Mouse (Mus musculus) forebrain, embryonic 12.5 days (tissue): ENCODE results near the gene Calm3. TPM values are rescaled to one million over a fixed set of nuclear protein-coding genes. Genes with fewer than 3 reads are reported as not detected.
A peak's percentile ranks its signal among the peaks of the same experiment; 100 is the strongest.

Experiments used
- ATAC-seq: fragments of 200-750 bp; cut with Nextera tagmentation; 2 replicates; pipeline ENCODE4 v1.8.0; 2017; ENCODE audit warnings: moderate TSS enrichment; ENCODE audit not compliant: low FRiP score
- H3K27ac ChIP-seq: fragments of 300-500 bp; sonication (generic); 2 replicates; pipeline ENCODE4 v1.5.1; 2016; ENCODE audit warnings: mild to moderate bottlenecking
- H3K27me3 ChIP-seq: fragments of 300-500 bp; sonication (generic); 2 replicates; pipeline ENCODE4 v1.6.1; 2016; ENCODE audit warnings: mild to moderate bottlenecking
- H3K36me3 ChIP-seq: fragments of 300-500 bp; sonication (generic); replicated peaks from 2 replicates; pipeline ENCODE4 v1.6.1; 2016; ENCODE audit warnings: mild to moderate bottlenecking
- H3K4me1 ChIP-seq: fragments of 300-500 bp; sonication (generic); 2 replicates; pipeline ENCODE4 v1.6.1; 2016
- H3K4me2 ChIP-seq: fragments of 300-500 bp; sonication (generic); 2 replicates; pipeline ENCODE4 v1.6.1; 2016; ENCODE audit warnings: mild to moderate bottlenecking, moderate library complexity
- H3K4me3 ChIP-seq: fragments of 300-500 bp; sonication (generic); replicated peaks from 2 replicates; pipeline ENCODE4 v1.5.1; 2016; ENCODE audit warnings: mild to moderate bottlenecking
- H3K9ac ChIP-seq: fragments of 300-500 bp; sonication (generic); 2 replicates; pipeline ENCODE4 v1.6.1; 2016; ENCODE audit warnings: mild to moderate bottlenecking
- H3K9me3 ChIP-seq: fragments of 300-500 bp; sonication (generic); 2 replicates; pipeline ENCODE4 v1.6.1; 2016
- WGBS: fragments of 180-500 bp; shearing (Covaris S2); methylation state at CpG from one replicate; pipeline ENCODE4 v1.1.7; 2016; 5-methylcytosine and 5-hydroxymethylcytosine counted together
- polyA plus RNA-seq: library from polyadenylated mRNA; unstranded; fragments of >200 nt; fragmentation: Nextera tagmentation; extraction: Ambion mirVana; gene quantifications from 2 replicates; pipeline ENCODE4 v1.2.1, GENCODE M21; 2016

The Calm3 gene
- polyA plus RNA-seq, 1 experiment from 2014 or later = 234 TPM

DNA sequence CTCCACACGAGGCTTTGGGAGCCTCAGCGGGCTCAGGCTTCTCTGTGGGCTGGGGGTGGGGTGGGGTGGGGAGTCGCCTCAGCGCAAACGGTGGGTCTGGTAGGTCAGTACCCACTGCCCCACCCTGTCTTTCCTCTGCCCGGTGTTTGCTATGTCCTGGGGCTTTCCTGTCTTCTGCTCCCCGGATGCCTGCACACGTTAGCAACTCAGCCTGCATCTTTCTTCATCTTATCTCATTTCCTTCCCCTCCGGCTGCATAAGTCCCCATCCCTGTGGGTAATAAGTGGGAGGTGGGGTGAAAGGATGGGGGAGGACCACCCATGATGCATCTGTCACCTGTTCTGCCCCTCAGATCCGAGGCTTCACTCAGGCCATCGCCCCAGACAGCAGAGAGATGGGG lies 15.5 kb downstream of the Calm3 start:
- no peaks in the 10 kb centered on the region for H3K27me3 ChIP-seq
- no peak overlapping the region for H3K27ac ChIP-seq
- peaks cover 19% of the 10 kb centered on the region for H3K4me1 ChIP-seq
- no peak for ATAC-seq
- H3K4me3 ChIP-seq = no peak overlapping the region
- no peaks in the 10 kb centered on the region for H3K36me3 ChIP-seq
- H3K4me2 ChIP-seq = no peak overlapping the region
- WGBS = 62% methylated on average over 11 of the region's 11 CpGs
- no peaks in the 10 kb centered on the region for H3K9me3 ChIP-seq
- no peak overlapping the region for H3K9ac ChIP-seq

DNA sequence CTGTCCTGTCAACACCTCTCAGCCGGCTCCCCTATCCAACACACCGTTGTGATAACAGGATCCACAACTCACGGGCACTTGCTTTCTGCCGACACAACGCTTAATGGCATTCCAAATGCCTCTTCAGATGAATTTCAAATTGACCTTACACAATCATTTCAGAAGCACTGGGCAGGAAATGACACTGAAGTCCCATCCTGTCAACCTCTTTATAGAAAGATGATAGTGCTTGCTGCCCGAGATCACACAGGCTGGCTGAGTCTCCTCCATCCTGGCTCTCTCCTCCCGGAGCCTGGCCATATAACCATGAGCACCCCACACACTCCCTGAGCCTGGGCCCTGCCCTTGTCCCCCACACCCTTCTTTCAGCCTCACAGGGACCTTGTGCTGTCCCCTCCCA lies 16.1 kb downstream of the Calm3 start:
- no peaks in the 10 kb centered on the region for H3K27me3 ChIP-seq
- H3K4me3 ChIP-seq = no peak overlapping the region
- peaks cover 19% of the 10 kb centered on the region for H3K4me1 ChIP-seq
- no peak overlapping the region for H3K4me2 ChIP-seq
- no peaks in the 10 kb centered on the region for H3K9me3 ChIP-seq
- H3K9ac ChIP-seq = no peak overlapping the region
- no peak for ATAC-seq
- H3K27ac ChIP-seq = no peak overlapping the region
- no peaks in the 10 kb centered on the region for H3K36me3 ChIP-seq
- WGBS = 78% methylated on average over 7 of the region's 7 CpGs

DNA sequence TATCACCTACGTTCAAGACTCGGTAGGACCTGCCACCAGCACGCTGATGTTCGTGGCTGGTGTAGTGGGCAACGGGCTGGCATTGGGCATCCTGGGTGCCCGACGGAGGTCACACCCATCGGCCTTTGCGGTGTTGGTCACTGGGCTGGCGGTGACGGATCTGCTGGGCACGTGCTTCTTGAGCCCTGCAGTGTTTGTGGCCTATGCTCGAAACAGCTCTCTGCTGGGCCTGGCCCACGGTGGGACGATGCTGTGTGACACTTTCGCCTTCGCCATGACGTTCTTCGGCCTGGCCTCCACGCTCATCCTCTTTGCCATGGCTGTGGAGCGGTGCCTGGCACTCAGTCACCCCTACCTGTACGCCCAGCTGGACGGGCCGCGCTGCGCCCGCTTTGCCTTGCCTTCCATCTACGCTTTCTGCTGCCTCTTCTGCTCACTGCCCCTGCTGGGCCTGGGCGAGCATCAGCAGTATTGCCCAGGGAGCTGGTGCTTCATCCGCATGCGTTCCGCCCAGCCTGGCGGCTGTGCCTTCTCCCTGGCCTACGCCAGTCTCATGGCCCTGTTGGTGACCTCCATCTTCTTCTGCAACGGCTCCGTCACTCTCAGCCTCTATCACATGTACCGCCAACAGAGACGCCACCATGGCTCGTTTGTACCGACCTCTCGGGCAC lies 16.9 kb downstream of the Calm3 start:
- Histone ChIP-seq H3K27me3 (no peaks in the 10 kb centered on the region; the same call in 1 of the 2 replicates), H3K27ac (no peak overlapping the region), H3K9me3 (no peaks in the 10 kb centered on the region), H3K4me3 (no peak overlapping the region), H3K4me1 (peaks cover 19% of the 10 kb centered on the region), H3K4me2 (no peak overlapping the region), H3K36me3 (no peaks in the 10 kb centered on the region), H3K9ac (no peak overlapping the region)
- no peak for ATAC-seq
- WGBS = 95% methylated on average over 41 of the region's 41 CpGs

DNA sequence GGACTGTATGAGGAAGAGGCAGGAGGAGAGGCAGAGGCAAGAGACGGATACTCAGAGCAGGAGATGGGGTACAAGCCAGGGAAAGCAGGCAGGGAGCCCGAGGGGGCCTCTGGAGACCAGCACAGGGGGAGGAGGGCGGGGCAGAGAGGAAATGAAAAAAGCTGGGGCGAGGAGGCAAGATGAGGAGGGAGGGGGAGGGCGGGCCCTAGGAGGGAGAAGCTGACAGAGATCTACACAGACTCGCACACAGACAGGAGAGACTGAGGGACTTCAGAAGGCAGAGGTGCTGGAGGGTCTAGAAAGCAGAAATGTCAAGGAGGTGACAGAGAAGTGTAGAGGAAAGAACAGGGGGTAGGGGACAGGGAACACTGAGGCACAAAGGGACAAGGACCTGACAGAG lies 17.6 kb downstream of the Calm3 start, which contains the start of gene Ptgir:
Gene Ptgir, plus strand, starts transcription at position 210 of the 400 bp plus-strand sequence.
- Histone ChIP-seq H3K27me3 (no peaks in the 10 kb centered on the region; the same call in 1 of the 2 replicates), H3K4me1 (peaks cover 19% of the 10 kb centered on the region), H3K4me2 (no peak within 1 kb of the TSS), H3K9me3 (no peaks in the 10 kb centered on the region), H3K36me3 (no peaks in the 10 kb centered on the region), H3K9ac (no peak within 1 kb of the TSS), H3K27ac (no peak within 1 kb of the TSS), H3K4me3 (no peak within 1 kb of the TSS)
- 12% methylated on average over 6 of the region's 6 CpGs for WGBS
- ATAC-seq = no peak

DNA sequence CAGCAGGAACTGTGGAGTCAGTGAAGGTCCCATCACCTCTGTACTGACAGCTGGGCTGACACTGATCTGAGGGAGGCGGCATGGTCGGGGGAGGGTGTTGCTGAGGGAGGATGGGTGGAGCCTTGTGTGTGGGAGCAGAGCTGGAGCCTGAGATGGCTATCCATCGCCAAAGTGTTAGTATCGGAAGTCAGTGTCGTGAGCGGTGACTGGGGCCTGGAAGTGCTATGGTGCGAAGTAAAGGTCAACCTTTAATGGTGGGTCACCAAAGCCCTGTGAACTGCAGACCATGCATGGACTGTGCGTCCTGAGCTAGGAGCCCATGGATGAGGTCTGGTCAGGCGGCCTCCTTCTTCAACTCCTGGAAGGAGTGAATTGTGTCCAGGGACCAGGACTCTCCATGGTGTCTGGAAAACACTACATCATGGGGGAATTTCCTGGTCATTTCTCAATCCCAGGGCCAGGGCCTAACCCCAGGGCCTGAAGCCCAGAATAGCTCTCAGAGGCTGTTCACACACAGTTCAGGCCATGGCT lies 18.4 kb downstream of the Calm3 start:
- Histone ChIP-seq H3K27me3 (no peaks in the 10 kb centered on the region; the same call in 1 of the 2 replicates), H3K9me3 (no peaks in the 10 kb centered on the region), H3K4me2 (no peak overlapping the region), H3K27ac (no peak overlapping the region), H3K4me3 (no peak overlapping the region), H3K36me3 (no peaks in the 10 kb centered on the region), H3K9ac (no peak overlapping the region), H3K4me1 (peaks cover 22% of the 10 kb centered on the region)
- ATAC-seq = no peak
- WGBS = 62% methylated on average over 9 of the region's 9 CpGs

DNA sequence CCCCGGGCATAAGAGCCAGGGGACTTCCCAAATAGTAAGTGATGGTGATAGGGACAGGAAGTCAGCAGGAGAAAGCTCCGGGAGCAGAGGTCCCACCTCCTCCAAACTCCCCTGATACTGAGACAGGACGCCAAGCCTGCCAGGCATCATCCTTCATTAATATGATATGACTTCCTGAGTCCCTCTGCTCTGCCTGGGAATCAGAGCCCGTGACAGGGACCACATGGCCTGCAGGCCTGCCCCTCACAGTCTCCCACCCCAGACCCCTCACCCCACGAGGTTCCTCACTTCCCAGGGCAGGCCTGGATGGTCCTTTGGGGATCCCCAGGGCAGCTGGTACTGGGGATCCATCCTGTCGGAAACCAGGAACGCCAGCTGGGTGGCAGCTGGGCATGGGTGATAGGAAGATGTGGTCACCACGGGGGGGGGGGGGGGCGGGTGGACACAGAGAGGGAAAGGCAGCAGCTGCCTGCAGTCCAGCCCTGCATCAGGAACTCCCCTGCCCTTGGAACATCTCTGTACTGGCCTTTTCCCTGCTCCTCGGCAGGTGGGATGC lies 19.7 kb downstream of the Calm3 start:
- H3K27ac ChIP-seq = no peak overlapping the region
- peaks cover 32% of the 10 kb centered on the region for H3K4me1 ChIP-seq
- no peaks in the 10 kb centered on the region for H3K36me3 ChIP-seq
- no peaks in the 10 kb centered on the region; the same call in 1 of the 2 replicates for H3K27me3 ChIP-seq
- H3K4me3 ChIP-seq = no peak overlapping the region
- WGBS = 69% methylated on average over 9 of the region's 10 CpGs
- H3K9me3 ChIP-seq = no peaks in the 10 kb centered on the region
- no peak overlapping the region for H3K9ac ChIP-seq
- H3K4me2 ChIP-seq = no peak overlapping the region
- no peak for ATAC-seq

DNA sequence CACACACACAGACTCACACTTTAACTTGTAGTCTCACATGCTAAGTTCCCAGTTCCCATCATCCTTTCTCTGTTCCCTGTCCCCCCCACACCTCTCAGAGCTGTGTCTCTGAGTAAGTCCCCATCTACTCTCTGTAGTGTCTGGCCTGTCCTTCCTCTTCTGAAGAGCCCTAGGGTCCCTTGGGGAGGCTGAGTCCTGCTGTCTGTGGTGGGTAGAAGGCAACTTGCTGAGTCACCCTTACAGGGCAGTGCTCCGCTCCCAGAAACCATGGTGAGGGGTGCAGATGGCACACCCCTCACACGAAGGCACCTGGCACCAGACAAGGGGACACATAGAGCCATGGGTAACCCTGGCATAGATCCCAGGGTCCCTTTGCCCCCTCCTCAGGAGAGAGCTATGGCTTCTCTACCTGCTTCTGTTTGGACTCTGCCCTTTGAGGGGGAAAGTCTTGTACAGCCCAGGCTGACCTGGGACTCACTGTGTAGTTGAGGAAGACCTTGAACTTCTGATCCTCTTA lies 20.4 kb downstream of the Calm3 start:
- Histone ChIP-seq H3K4me2 (no peak overlapping the region), H3K27ac (no peak overlapping the region), H3K4me1 (peaks cover 31% of the 10 kb centered on the region), H3K9ac (no peak overlapping the region), H3K4me3 (no peak overlapping the region), H3K27me3 (no peaks in the 10 kb centered on the region; the same call in 1 of the 2 replicates), H3K9me3 (no peaks in the 10 kb centered on the region), H3K36me3 (no peaks in the 10 kb centered on the region)
- no peak for ATAC-seq
- WGBS = 73% methylated on average over 2 of the region's 2 CpGs

DNA sequence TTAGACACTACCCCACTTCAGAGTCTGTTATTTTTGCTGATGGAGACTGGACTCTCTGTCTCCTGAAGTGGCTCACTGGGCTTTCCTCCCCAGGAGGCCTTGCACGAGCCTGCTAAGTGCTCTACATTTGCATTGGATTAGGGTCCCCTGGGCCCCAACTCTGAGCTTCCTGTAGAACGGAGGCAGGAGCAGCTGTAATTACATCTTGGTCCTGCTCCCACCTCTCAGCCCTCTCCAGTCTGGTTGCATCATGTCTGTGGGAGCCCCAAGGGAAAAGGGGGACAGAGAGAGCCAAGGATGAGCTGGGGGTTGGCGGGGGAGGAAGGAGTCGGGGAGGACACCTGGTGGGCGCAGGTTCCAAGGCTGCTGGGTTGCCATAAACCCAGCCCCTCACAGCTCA lies 23.4 kb downstream of the Calm3 start:
- no peak overlapping the region for H3K4me3 ChIP-seq

DNA sequence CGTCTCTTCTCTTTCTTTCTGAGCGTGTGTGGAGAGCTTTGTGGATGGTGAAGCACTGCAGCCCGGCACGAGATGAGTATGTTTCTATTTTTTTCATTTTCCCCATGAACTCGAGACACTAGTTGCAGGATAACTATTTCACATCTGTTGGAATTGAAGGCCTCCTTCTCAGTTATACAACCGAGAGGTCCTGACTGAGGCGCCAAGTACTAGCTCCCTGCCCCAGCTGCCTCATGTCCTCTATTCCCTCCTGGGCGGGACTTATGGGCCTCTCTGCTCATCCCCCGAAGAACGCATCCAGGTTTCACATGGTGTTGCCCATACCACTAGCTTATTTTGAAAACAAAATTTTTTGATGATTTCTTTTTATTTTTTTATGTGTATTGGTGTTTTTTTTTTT lies 28.4 kb downstream of the Calm3 start:
- Histone ChIP-seq H3K4me2 (peak overlapping the region; percentile 62), H3K27me3 (peaks cover 36% of the 10 kb centered on the region), H3K9me3 (no peaks in the 10 kb centered on the region), H3K4me1 (peaks cover 55% of the 10 kb centered on the region), H3K36me3 (no peaks in the 10 kb centered on the region), H3K4me3 (peak overlapping the region; percentile 28), H3K27ac (no peak overlapping the region), H3K9ac (0 out of 2 replicates have a peak overlapping the region, but pooled peaks have one; percentile 29)
- no peak for ATAC-seq
- WGBS = 32% methylated on average over 10 of the region's 10 CpGs

More for the DNA sequence above, 23.4 kb downstream of the Calm3 start:
- no peak for ATAC-seq
- Histone ChIP-seq H3K27ac (peak overlapping the region; percentile 47), H3K4me2 (no peak overlapping the region), H3K36me3 (no peaks in the 10 kb centered on the region), H3K9me3 (no peaks in the 10 kb centered on the region), H3K9ac (peak overlapping the region; percentile 1; the same call in 1 of the 2 replicates), H3K4me1 (peaks cover 16% of the 10 kb centered on the region), H3K27me3 (no peaks in the 10 kb centered on the region; the same call in 1 of the 2 replicates)
- WGBS = 20% methylated on average over 5 of the region's 5 CpGs

DNA sequence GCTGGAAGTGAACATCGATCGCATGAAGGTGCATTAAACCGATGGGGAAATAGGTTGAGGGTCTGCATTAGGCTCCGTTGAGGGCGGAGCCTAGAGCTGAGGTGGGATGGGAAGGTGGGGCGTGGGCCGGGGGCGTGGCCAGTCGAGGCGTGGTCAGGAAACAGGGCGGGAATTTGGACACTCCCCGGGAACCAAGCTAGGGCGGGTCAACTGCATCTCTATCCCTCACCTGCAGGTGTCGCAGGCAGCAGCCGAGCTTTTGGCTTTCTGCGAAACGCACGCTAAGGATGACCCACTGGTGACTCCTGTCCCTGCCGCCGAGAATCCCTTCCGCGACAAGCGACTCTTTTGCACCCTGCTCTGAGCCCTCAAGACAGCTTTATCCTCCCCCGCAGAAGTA lies 28.9 kb downstream of the Calm3 start:
- Histone ChIP-seq H3K4me2 (peak overlapping the region; percentile 62), H3K4me1 (peaks cover 51% of the 10 kb centered on the region), H3K27ac (peak overlapping the region; percentile 76), H3K27me3 (peaks cover 40% of the 10 kb centered on the region), H3K9ac (0 out of 2 replicates have a peak overlapping the region, but pooled peaks have one; percentile 29), H3K9me3 (no peaks in the 10 kb centered on the region), H3K36me3 (no peaks in the 10 kb centered on the region), H3K4me3 (peak overlapping the region; percentile 28)
- ATAC-seq = peak; percentile 40
- WGBS = 1% methylated on average over 23 of the region's 24 CpGs

DNA sequence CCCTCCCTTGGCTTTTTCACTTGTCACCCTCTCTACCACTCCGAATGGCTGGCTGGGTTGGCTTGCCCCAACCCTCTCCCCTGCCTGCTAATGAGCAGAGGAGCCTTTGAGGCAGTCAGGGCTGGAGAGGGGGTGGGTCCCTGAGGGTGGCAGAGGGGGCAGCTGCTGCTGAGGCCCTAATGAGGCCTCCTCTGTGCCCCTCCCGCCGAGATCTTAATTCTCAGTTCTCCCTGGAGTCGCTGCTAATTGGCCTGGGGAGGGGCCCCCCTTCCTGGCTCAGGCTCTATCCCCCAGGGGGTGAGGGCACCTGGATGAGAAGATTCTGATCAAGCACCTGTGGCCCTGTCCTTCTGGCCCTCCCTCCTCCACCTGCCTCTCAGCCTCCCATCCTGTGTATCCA lies 29.6 kb downstream of the Calm3 start:
- Histone ChIP-seq H3K27ac (peak overlapping the region; percentile 76), H3K4me3 (peak overlapping the region; percentile 28), H3K9me3 (no peaks in the 10 kb centered on the region), H3K27me3 (peaks cover 44% of the 10 kb centered on the region), H3K9ac (0 out of 2 replicates have a peak overlapping the region, but pooled peaks have one; percentile 21), H3K4me1 (peaks cover 47% of the 10 kb centered on the region), H3K36me3 (no peaks in the 10 kb centered on the region), H3K4me2 (peak overlapping the region; percentile 62)
- ATAC-seq = peak; percentile 74
- WGBS = 0% methylated on average over 4 of the region's 4 CpGs

DNA sequence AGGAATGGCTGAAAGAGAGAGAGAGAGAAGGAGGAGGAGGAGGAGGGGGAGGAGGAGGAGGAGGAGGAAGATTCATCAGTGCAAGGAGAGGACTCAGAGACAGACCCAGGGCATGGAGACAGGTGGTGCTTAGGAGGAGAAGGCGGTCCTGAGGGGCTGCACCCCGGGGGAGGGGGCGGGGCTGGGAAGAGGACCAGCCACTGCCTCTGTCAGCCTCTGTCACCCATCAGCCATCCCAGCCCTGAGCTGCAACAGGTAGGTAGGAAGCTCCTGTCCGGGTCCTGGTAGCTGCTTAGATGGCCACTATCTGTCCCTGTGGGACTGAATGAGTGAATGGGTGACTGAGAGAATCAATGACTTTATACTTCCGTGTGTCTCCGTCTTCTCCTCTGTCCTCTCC lies 30.3 kb downstream of the Calm3 start:
- peaks cover 49% of the 10 kb centered on the region for H3K27me3 ChIP-seq

More for the DNA sequence above, 30.3 kb downstream of the Calm3 start:
- H3K4me1 ChIP-seq = peaks cover 47% of the 10 kb centered on the region
- WGBS = 10% methylated on average over 5 of the region's 6 CpGs
- H3K9ac ChIP-seq = peak overlapping the region; percentile 40
- no peaks in the 10 kb centered on the region for H3K9me3 ChIP-seq
- H3K4me2 ChIP-seq = peak overlapping the region; percentile 62
- no peak for ATAC-seq
- H3K36me3 ChIP-seq = no peaks in the 10 kb centered on the region
- peak overlapping the region; percentile 11; the same call in 1 of the 2 replicates for H3K4me3 ChIP-seq
- H3K27ac ChIP-seq = peak overlapping the region; percentile 76
